Mouse (Mus musculus) midbrain, embryonic 16.5 days (tissue): Measurements from ENCODE around the gene Ptpn14. TPM values are rescaled to one million over a fixed set of nuclear protein-coding genes. Genes with fewer than 3 reads are reported as not detected.

ENCODE experiments used
- ATAC-seq: fragments of 200-750 bp; cut with Nextera tagmentation; 2 replicates; pipeline ENCODE4 v1.8.0; 2017; ENCODE audit warnings: moderate TSS enrichment
- H3K27ac ChIP-seq: fragments of 300-500 bp; sonication (generic); 2 replicates; pipeline ENCODE4 v1.5.1; 2014; ENCODE audit warnings: mild to moderate bottlenecking, low read length, mixed read lengths
- H3K27me3 ChIP-seq: fragments of 300-500 bp; sonication (generic); 2 replicates; pipeline ENCODE4 v1.6.1; 2014; ENCODE audit warnings: low read depth, low read length, mixed read lengths; ENCODE audit not compliant: control insufficient read depth, insufficient read depth
- H3K36me3 ChIP-seq: fragments of 300-500 bp; sonication (generic); 2 replicates; pipeline ENCODE4 v1.6.1; 2014; ENCODE audit warnings: mild to moderate bottlenecking, low read length, moderate library complexity, mixed read lengths; ENCODE audit not compliant: control insufficient read depth, insufficient read depth
- H3K4me1 ChIP-seq: fragments of 300-500 bp; sonication (generic); 2 replicates; pipeline ENCODE4 v1.6.1; 2014; ENCODE audit warnings: mild to moderate bottlenecking, low read length, mixed read lengths; ENCODE audit not compliant: control insufficient read depth, insufficient read depth
- H3K4me2 ChIP-seq: fragments of 300-500 bp; sonication (generic); 2 replicates; pipeline ENCODE4 v1.6.1; 2014; ENCODE audit warnings: mild to moderate bottlenecking, low read length, mixed read lengths
- H3K4me3 ChIP-seq: fragments of 300-500 bp; sonication (generic); 2 replicates; pipeline ENCODE4 v1.5.1; 2014; ENCODE audit warnings: low read depth, mild to moderate bottlenecking, low read length, moderate library complexity, mixed read lengths
- H3K9ac ChIP-seq: fragments of 300-500 bp; sonication (generic); 2 replicates; pipeline ENCODE4 v1.6.1; 2014; ENCODE audit warnings: low read depth, low read length, mixed read lengths
- H3K9me3 ChIP-seq: fragments of 300-500 bp; sonication (generic); replicated peaks from 2 replicates; pipeline ENCODE4 v1.6.1; 2014; ENCODE audit warnings: mild to moderate bottlenecking, low read length, mixed read lengths; ENCODE audit not compliant: control insufficient read depth, poor library complexity, severe bottlenecking
- WGBS: fragments of 180-500 bp; shearing (Covaris S2); extraction: QIAGEN DNeasy Blood & Tissue Kit; methylation state at CpG from one replicate; pipeline ENCODE4 v1.1.7; 2014; 5-methylcytosine and 5-hydroxymethylcytosine counted together
- polyA plus RNA-seq: library from polyadenylated mRNA; unstranded; fragments of >200 nt; fragmentation: Nextera tagmentation; extraction: Ambion mirVana; gene quantifications from 2 replicates; pipeline ENCODE4 v1.2.1, GENCODE M21; 2015

The Ptpn14 gene
- polyA plus RNA-seq, 1 experiment from 2014 or later = 1.0 TPM

- Histone ChIP-seq H3K9ac (no peak overlapping the region), H3K4me1 (no peaks in the 10 kb centered on the region), H3K4me3 (no peak overlapping the region), H3K27me3 (no peaks in the 10 kb centered on the region), H3K4me2 (no peak overlapping the region), H3K27ac (no peak overlapping the region), H3K9me3 (no peaks in the 10 kb centered on the region), H3K36me3 (no peaks in the 10 kb centered on the region)
- 89% methylated on average over 10 of the region's 10 CpGs for WGBS
- ATAC-seq = no peak
Measured at GRCm38 (mm10) chr1:189772707-189773106, 44.6 kb downstream of the Ptpn14 start.

- WGBS = 72% methylated on average over 1 of the region's 1 CpGs
- no peak overlapping the region for H3K4me3 ChIP-seq
- ATAC-seq = no peak
- no peaks in the 10 kb centered on the region for H3K4me1 ChIP-seq
- H3K36me3 ChIP-seq = no peaks in the 10 kb centered on the region
- H3K4me2 ChIP-seq = no peak overlapping the region
- H3K27ac ChIP-seq = no peak overlapping the region
- no peak overlapping the region for H3K9ac ChIP-seq
- H3K27me3 ChIP-seq = no peaks in the 10 kb centered on the region
- no peaks in the 10 kb centered on the region for H3K9me3 ChIP-seq
Measured at GRCm38 (mm10) chr1:189774778-189775177, 46.7 kb downstream of the Ptpn14 start.

- no peak overlapping the region for H3K4me2 ChIP-seq
- H3K4me3 ChIP-seq = no peak overlapping the region
- WGBS = 94% methylated on average over 6 of the region's 6 CpGs
- no peak overlapping the region for H3K27ac ChIP-seq
- no peaks in the 10 kb centered on the region for H3K27me3 ChIP-seq
- no peaks in the 10 kb centered on the region for H3K4me1 ChIP-seq
- no peak overlapping the region for H3K9ac ChIP-seq
- H3K9me3 ChIP-seq = no peaks in the 10 kb centered on the region
- no peak for ATAC-seq
- H3K36me3 ChIP-seq = no peaks in the 10 kb centered on the region
Measured at GRCm38 (mm10) chr1:189777207-189777606, 49.1 kb downstream of the Ptpn14 start.

GRCm38 (mm10) chr1:189778343-189778742 lies 50.3 kb downstream of the Ptpn14 start:
- Histone ChIP-seq H3K9me3 (no peaks in the 10 kb centered on the region), H3K4me3 (no peak overlapping the region), H3K27me3 (no peaks in the 10 kb centered on the region), H3K4me2 (no peak overlapping the region), H3K27ac (no peak overlapping the region), H3K9ac (no peak overlapping the region), H3K36me3 (no peaks in the 10 kb centered on the region), H3K4me1 (no peaks in the 10 kb centered on the region)
- 38% methylated on average over 5 of the region's 5 CpGs for WGBS
- ATAC-seq = no peak

GRCm38 (mm10) chr1:189779226-189779625 lies 51.2 kb downstream of the Ptpn14 start:
- Histone ChIP-seq H3K4me1 (no peaks in the 10 kb centered on the region), H3K4me3 (no peak overlapping the region), H3K4me2 (no peak overlapping the region), H3K9me3 (no peaks in the 10 kb centered on the region), H3K9ac (no peak overlapping the region), H3K27me3 (no peaks in the 10 kb centered on the region), H3K36me3 (no peaks in the 10 kb centered on the region), H3K27ac (no peak overlapping the region)
- WGBS = 64% methylated on average over 3 of the region's 3 CpGs
- no peak for ATAC-seq

GRCm38 (mm10) chr1:189781721-189782345 lies 53.8 kb downstream of the Ptpn14 start:
- WGBS = 68% methylated on average over 10 of the region's 10 CpGs
- no peaks in the 10 kb centered on the region for H3K36me3 ChIP-seq
- H3K4me3 ChIP-seq = no peak overlapping the region
- no peak overlapping the region for H3K9ac ChIP-seq
- no peak for ATAC-seq
- no peak overlapping the region for H3K27ac ChIP-seq
- no peak overlapping the region for H3K4me2 ChIP-seq
- H3K4me1 ChIP-seq = no peaks in the 10 kb centered on the region
- no peaks in the 10 kb centered on the region for H3K9me3 ChIP-seq
- no peaks in the 10 kb centered on the region for H3K27me3 ChIP-seq

- H3K4me2 ChIP-seq = no peak overlapping the region
- H3K4me1 ChIP-seq = no peaks in the 10 kb centered on the region
- WGBS = 89% methylated on average over 6 of the region's 6 CpGs
- H3K27ac ChIP-seq = no peak overlapping the region
- H3K4me3 ChIP-seq = no peak overlapping the region
- no peaks in the 10 kb centered on the region for H3K36me3 ChIP-seq
- H3K9me3 ChIP-seq = no peaks in the 10 kb centered on the region
- no peak overlapping the region for H3K9ac ChIP-seq
- H3K27me3 ChIP-seq = no peaks in the 10 kb centered on the region
- no peak for ATAC-seq
Measured at GRCm38 (mm10) chr1:189782709-189783108, 54.6 kb downstream of the Ptpn14 start.

- H3K36me3 ChIP-seq = no peaks in the 10 kb centered on the region
- no peak for ATAC-seq
- no peak overlapping the region for H3K9ac ChIP-seq
- H3K4me3 ChIP-seq = no peak overlapping the region
- H3K4me2 ChIP-seq = no peak overlapping the region
- 79% methylated on average over 7 of the region's 7 CpGs for WGBS
- no peaks in the 10 kb centered on the region for H3K4me1 ChIP-seq
- no peaks in the 10 kb centered on the region for H3K27me3 ChIP-seq
- H3K27ac ChIP-seq = no peak overlapping the region
- no peaks in the 10 kb centered on the region for H3K9me3 ChIP-seq
Measured at GRCm38 (mm10) chr1:189784503-189784902, 56.4 kb downstream of the Ptpn14 start.

- Histone ChIP-seq H3K4me1 (no peaks in the 10 kb centered on the region; the same call in 1 of the 2 replicates), H3K4me2 (no peak overlapping the region)
- WGBS = 36% methylated on average over 26 of the region's 26 CpGs
Measured at GRCm38 (mm10) chr1:189786707-189787485, 58.8 kb downstream of the Ptpn14 start.

More at GRCm38 (mm10) chr1:189786707-189787485, 58.8 kb downstream of the Ptpn14 start:
- no peak for ATAC-seq
- Histone ChIP-seq H3K27ac (no peak overlapping the region), H3K4me3 (no peak overlapping the region), H3K9ac (no peak overlapping the region), H3K27me3 (no peaks in the 10 kb centered on the region), H3K36me3 (no peaks in the 10 kb centered on the region), H3K9me3 (no peaks in the 10 kb centered on the region)
